Mouse (Mus musculus): ENCODE measurements at regions not wholly inside any gene's neighbourhood (a gene's known extent, or its start where the extent isn't known, plus 50 kb on each side); places are given as distances from the start of the nearest gene placed in this dataset.

- Histone ChIP-seq H3K4me3 (no peak overlapping the region; the same call in 1 of the 2 replicates), H3K27me3 (replicated peaks) (no peaks in the 10 kb centered on the region), H3K4me1 (peaks cover 11% of the 10 kb centered on the region), H3K36me3 (no peaks in the 10 kb centered on the region), H3K9ac (no peak overlapping the region), H3K4me2 (peak overlapping the region; percentile 44), H3K9me3 (no peaks in the 10 kb centered on the region), H3K27ac (replicated peaks) (no peak overlapping the region)
- ATAC-seq (ENCODE audit: extremely low read depth, insufficient number of reproducible peaks, low FRiP score, low TSS enrichment): no peak
- WGBS: 25% methylated on average over 6 of the region's 6 CpGs
Observed at GRCm38 (mm10) chr11:64663166-64663565, 226.7 kb upstream of the F930015N05Rik start.

- Histone ChIP-seq H3K9me3 (no peaks in the 10 kb centered on the region), H3K36me3 (no peaks in the 10 kb centered on the region), H3K27ac (replicated peaks) (no peak overlapping the region), H3K4me1 (peaks cover 16% of the 10 kb centered on the region), H3K9ac (no peak overlapping the region), H3K27me3 (replicated peaks) (no peaks in the 10 kb centered on the region), H3K4me3 (no peak overlapping the region), H3K4me2 (no peak overlapping the region)
- WGBS: 74% methylated on average over 3 of the region's 3 CpGs
- ATAC-seq (ENCODE audit: extremely low read depth, insufficient number of reproducible peaks, low FRiP score, low TSS enrichment): no peak
Observed at GRCm38 (mm10) chr11:64667010-64667409, 230.6 kb upstream of the F930015N05Rik start.

- Histone ChIP-seq H3K9ac (no peak overlapping the region), H3K4me1 (peaks cover 21% of the 10 kb centered on the region), H3K4me3 (no peak overlapping the region), H3K27me3 (replicated peaks) (no peaks in the 10 kb centered on the region), H3K9me3 (no peaks in the 10 kb centered on the region), H3K36me3 (no peaks in the 10 kb centered on the region), H3K27ac (replicated peaks) (no peak overlapping the region), H3K4me2 (no peak overlapping the region)
- 63% methylated on average over 7 of the region's 7 CpGs for WGBS
- no peak for ATAC-seq (ENCODE audit: extremely low read depth, insufficient number of reproducible peaks, low FRiP score, low TSS enrichment)
Observed at GRCm38 (mm10) chr11:64667521-64667920, 231.1 kb upstream of the F930015N05Rik start.

- no peak overlapping the region for H3K4me3 ChIP-seq
- peaks cover 10% of the 10 kb centered on the region for H3K4me1 ChIP-seq
- no peak overlapping the region for H3K27ac ChIP-seq (replicated peaks)
- H3K9ac ChIP-seq: no peak overlapping the region
- no peak for ATAC-seq (ENCODE audit: extremely low read depth, insufficient number of reproducible peaks, low FRiP score, low TSS enrichment)
- H3K27me3 ChIP-seq (replicated peaks): no peaks in the 10 kb centered on the region
- H3K9me3 ChIP-seq: peaks cover 5% of the 10 kb centered on the region
- WGBS: 31% methylated on average over 3 of the region's 3 CpGs
- no peaks in the 10 kb centered on the region for H3K36me3 ChIP-seq
- no peak overlapping the region for H3K4me2 ChIP-seq
Observed at GRCm38 (mm10) chr11:64671898-64672297, 235.4 kb upstream of the F930015N05Rik start.

- Histone ChIP-seq H3K4me3 (no peak overlapping the region), H3K27me3 (replicated peaks) (no peaks in the 10 kb centered on the region), H3K9ac (no peak overlapping the region), H3K36me3 (no peaks in the 10 kb centered on the region), H3K27ac (replicated peaks) (no peak overlapping the region), H3K9me3 (peaks cover 6% of the 10 kb centered on the region), H3K4me2 (no peak overlapping the region), H3K4me1 (peaks cover 10% of the 10 kb centered on the region)
- WGBS: 65% methylated on average over 4 of the region's 4 CpGs
- ATAC-seq (ENCODE audit: extremely low read depth, insufficient number of reproducible peaks, low FRiP score, low TSS enrichment): no peak
Observed at GRCm38 (mm10) chr11:64673546-64673945, 237.1 kb upstream of the F930015N05Rik start.

- Histone ChIP-seq H3K4me2 (no peak overlapping the region), H3K4me3 (no peak overlapping the region), H3K27me3 (replicated peaks) (0 out of 2 replicates have a peak, but pooled peaks cover 2% of the 10 kb centered on the region), H3K9ac (no peak overlapping the region), H3K4me1 (no peaks in the 10 kb centered on the region), H3K36me3 (no peaks in the 10 kb centered on the region), H3K9me3 (no peaks in the 10 kb centered on the region), H3K27ac (replicated peaks) (no peak overlapping the region)
- 52% methylated on average over 1 of the region's 1 CpGs for WGBS
- no peak for ATAC-seq (ENCODE audit: extremely low read depth, insufficient number of reproducible peaks, low FRiP score, low TSS enrichment)
Observed at GRCm38 (mm10) chr11:64703776-64704175, 267.3 kb upstream of the F930015N05Rik start.

GRCm38 (mm10) chr11:64711801-64712200 lies 267.0 kb upstream of the Elac2 start:
- Histone ChIP-seq H3K27ac (replicated peaks) (no peak overlapping the region), H3K4me1 (no peaks in the 10 kb centered on the region), H3K9ac (no peak overlapping the region), H3K4me2 (no peak overlapping the region), H3K4me3 (no peak overlapping the region), H3K36me3 (no peaks in the 10 kb centered on the region), H3K9me3 (0 out of 2 replicates have a peak, but pooled peaks cover 4% of the 10 kb centered on the region), H3K27me3 (replicated peaks) (peaks cover 13% of the 10 kb centered on the region)
- WGBS: 74% methylated on average over 2 of the region's 2 CpGs
- no peak for ATAC-seq (ENCODE audit: extremely low read depth, insufficient number of reproducible peaks, low FRiP score, low TSS enrichment)

GRCm38 (mm10) chr11:64715182-64715581 lies 263.7 kb upstream of the Elac2 start:
- H3K4me2 ChIP-seq: no peak overlapping the region
- H3K27me3 ChIP-seq (replicated peaks): peaks cover 36% of the 10 kb centered on the region
- H3K27ac ChIP-seq (replicated peaks): no peak overlapping the region
- no peaks in the 10 kb centered on the region for H3K36me3 ChIP-seq
- H3K9ac ChIP-seq: no peak overlapping the region
- H3K9me3 ChIP-seq: 0 out of 2 replicates have a peak, but pooled peaks cover under 1% of the 10 kb centered on the region
- no peak overlapping the region for H3K4me3 ChIP-seq
- ATAC-seq (ENCODE audit: extremely low read depth, insufficient number of reproducible peaks, low FRiP score, low TSS enrichment): no peak
- H3K4me1 ChIP-seq: no peaks in the 10 kb centered on the region
- 64% methylated on average over 1 of the region's 1 CpGs for WGBS

GRCm38 (mm10) chr11:64718316-64719085 lies 260.3 kb upstream of the Elac2 start:
- ATAC-seq (ENCODE audit: extremely low read depth, insufficient number of reproducible peaks, low FRiP score, low TSS enrichment): no peak

GRCm38 (mm10) chr11:64726249-64726648 lies 252.6 kb upstream of the Elac2 start:
- 76% methylated on average over 5 of the region's 5 CpGs for WGBS
- Histone ChIP-seq H3K4me1 (no peaks in the 10 kb centered on the region), H3K36me3 (no peaks in the 10 kb centered on the region), H3K27ac (replicated peaks) (no peak overlapping the region), H3K9ac (no peak overlapping the region), H3K9me3 (no peaks in the 10 kb centered on the region), H3K27me3 (replicated peaks) (peaks cover 7% of the 10 kb centered on the region), H3K4me2 (no peak overlapping the region), H3K4me3 (no peak overlapping the region)
- ATAC-seq (ENCODE audit: extremely low read depth, insufficient number of reproducible peaks, low FRiP score, low TSS enrichment): no peak

More at GRCm38 (mm10) chr11:64718316-64719085, 260.3 kb upstream of the Elac2 start:
- H3K4me1 ChIP-seq: no peaks in the 10 kb centered on the region
- peaks cover 43% of the 10 kb centered on the region for H3K27me3 ChIP-seq (replicated peaks)
- H3K4me2 ChIP-seq: no peak overlapping the region
- H3K36me3 ChIP-seq: no peaks in the 10 kb centered on the region
- 12% methylated on average over 5 of the region's 5 CpGs for WGBS
- H3K4me3 ChIP-seq: no peak overlapping the region
- no peak overlapping the region for H3K9ac ChIP-seq
- no peaks in the 10 kb centered on the region for H3K9me3 ChIP-seq
- H3K27ac ChIP-seq (replicated peaks): no peak overlapping the region

- Histone ChIP-seq H3K27ac (replicated peaks) (no peak overlapping the region), H3K27me3 (replicated peaks) (no peaks in the 10 kb centered on the region; the same call in 1 of the 2 replicates), H3K4me1 (no peaks in the 10 kb centered on the region), H3K9ac (no peak overlapping the region), H3K9me3 (no peaks in the 10 kb centered on the region), H3K4me3 (no peak overlapping the region), H3K36me3 (no peaks in the 10 kb centered on the region), H3K4me2 (no peak overlapping the region)
- WGBS: 66% methylated on average over 5 of the region's 5 CpGs
- no peak for ATAC-seq (ENCODE audit: extremely low read depth, insufficient number of reproducible peaks, low FRiP score, low TSS enrichment)
Observed at GRCm38 (mm10) chr11:64727841-64728421, 250.9 kb upstream of the Elac2 start.

GRCm38 (mm10) chr11:64738948-64739347 lies 239.9 kb upstream of the Elac2 start:
- no peak overlapping the region for H3K9ac ChIP-seq
- no peaks in the 10 kb centered on the region for H3K27me3 ChIP-seq (replicated peaks)
- H3K9me3 ChIP-seq: no peaks in the 10 kb centered on the region
- H3K27ac ChIP-seq (replicated peaks): no peak overlapping the region
- no peaks in the 10 kb centered on the region for H3K4me1 ChIP-seq
- no peak for ATAC-seq (ENCODE audit: extremely low read depth, insufficient number of reproducible peaks, low FRiP score, low TSS enrichment)
- no peaks in the 10 kb centered on the region for H3K36me3 ChIP-seq
- 81% methylated on average over 7 of the region's 7 CpGs for WGBS
- no peak overlapping the region for H3K4me3 ChIP-seq
- no peak overlapping the region for H3K4me2 ChIP-seq
